Mouse (Mus musculus) adrenal gland, postnatal 36 days (tissue): ENCODE results near the gene Timp2. TPM values are rescaled to one million over a fixed set of nuclear protein-coding genes. Genes with fewer than 3 reads are reported as not detected.

Source experiments
- total RNA-seq, 2 experiments: library from RNA; stranded (reverse); gene quantifications; 2 replicates each; pipeline ENCODE4 v1.2.3; 2021

Gene Timp2
- total RNA-seq, 2 experiments from 2014 or later = 84.0 to 156 TPM

Other genes with a start within 250 kb of the Timp2 start
- gene Dnah17, start 225.1 kb downstream of the Timp2 start, total RNA-seq = under 1 TPM in 1 of 2 experiments, not detected in 1; 0.03 TPM
- gene Cyth1, start 107.1 kb downstream of the Timp2 start, total RNA-seq = 10 to 100 TPM; 28.6 to 35.8 TPM
- gene Usp36, start 65.5 kb downstream of the Timp2 start, total RNA-seq = 10 to 100 TPM; 20.8 to 31.3 TPM
- gene Cep295nl, start 13.2 kb downstream of the Timp2 start, total RNA-seq = 1 to 10 TPM in 1 of 2 experiments, under 1 TPM in 1; 0.46 to 1.1 TPM
- 100 to 1,000 TPM; 122 to 138 TPM for gene Lgals3bp, start 46.4 kb upstream of the Timp2 start, total RNA-seq
- 10 to 100 TPM; 34.9 to 38.0 TPM for gene Cant1, start 63.3 kb upstream of the Timp2 start, total RNA-seq
- gene C1qtnf1, start 72.5 kb upstream of the Timp2 start, total RNA-seq = 10 to 100 TPM; 21.6 to 22.7 TPM
- gene Engase, start 121.1 kb upstream of the Timp2 start, total RNA-seq = 10 to 100 TPM; 10.3 to 20.7 TPM